Mouse (Mus musculus) small intestine, adult 2 months (tissue): Measurements from ENCODE around the gene Bckdha.

Experiments used
- CTCF ChIP-seq: fragments of 200-500 bp; IDR thresholded peaks from 2 replicates; pipeline ENCODE4 v1.5.1; 2012; ENCODE audit warnings: low read depth, mild to moderate bottlenecking, control low read depth, inconsistent platforms, low read length, moderate library complexity, mixed read lengths; ENCODE audit not compliant: insufficient replicate concordance, insufficient read length; ENCODE audit errors: extremely low read depth
- POLR2A ChIP-seq: fragments of 200-500 bp; IDR thresholded peaks from 2 replicates; pipeline ENCODE4 v1.6.1; 2012; ENCODE audit warnings: low read depth, mild to moderate bottlenecking, control low read depth, inconsistent platforms, low read length, moderate library complexity

DNA sequence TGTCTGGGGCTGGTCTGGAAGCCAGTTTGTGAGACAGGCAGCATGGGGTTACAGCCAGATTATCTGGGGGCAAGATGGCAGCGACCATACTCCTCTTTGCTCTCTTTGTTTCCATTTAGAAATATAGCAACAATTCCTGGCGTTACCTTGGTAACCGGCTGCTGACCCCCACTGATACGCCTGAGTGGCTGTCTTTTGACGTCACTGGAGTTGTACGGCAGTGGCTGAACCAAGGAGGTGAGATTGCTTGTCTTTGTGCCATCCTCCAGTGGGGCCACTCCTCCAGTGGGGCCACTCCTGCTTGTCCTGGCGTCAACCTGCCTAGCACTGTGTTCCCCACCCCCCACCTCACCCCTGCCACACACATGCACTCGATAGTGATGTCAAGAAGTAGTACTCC, 35.3 kb upstream of the Bckdha start:
- TF ChIP-seq CTCF: no peak
- no peak for TF ChIP-seq POLR2A
